ENCODE assay signal across 8 mouse cellular contexts in the genomic region with DNA sequence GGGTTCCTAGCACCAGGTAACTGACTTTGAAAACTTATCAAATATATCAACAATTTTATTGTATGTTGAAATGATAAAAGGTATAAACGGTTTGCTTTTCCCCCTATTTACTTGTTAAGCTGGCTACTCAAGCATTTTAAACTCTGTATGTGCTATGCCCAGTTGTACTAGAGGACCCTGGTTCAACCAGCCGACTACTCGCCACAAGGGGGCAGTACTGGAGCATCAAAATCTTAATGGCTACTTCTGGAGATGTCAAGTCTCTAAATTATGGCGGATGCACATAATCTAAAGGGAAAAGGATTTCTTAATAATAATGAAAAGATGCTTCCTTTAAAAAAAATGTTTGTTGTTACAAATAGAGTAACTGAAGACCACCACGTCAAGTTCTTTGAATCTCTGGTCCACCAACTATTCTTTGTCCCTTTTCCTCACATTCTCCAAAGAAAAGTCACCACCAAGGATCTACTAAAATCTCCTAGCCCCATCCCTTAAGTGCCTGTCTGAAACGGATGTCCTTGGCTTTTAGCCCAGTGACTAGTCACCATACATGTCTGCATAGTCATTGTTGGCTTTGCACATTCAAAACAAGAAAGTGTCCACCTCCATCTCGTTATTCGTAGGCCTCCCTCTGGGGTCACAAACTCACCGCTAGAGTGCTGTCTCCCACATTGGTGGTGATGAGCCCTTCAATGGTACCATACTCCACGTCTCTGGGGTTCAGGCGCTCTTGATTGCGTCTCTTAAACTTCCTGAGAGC. TPM values are rescaled to one million over a fixed set of nuclear protein-coding genes. Genes with fewer than 3 reads are reported as not detected.
DNase-seq lines count a peak whose midpoint lies in the region; TF ChIP-seq lines count a peak whose summit lies in the region.

No protein-coding gene starts in this region.

- DNase-seq in 3T3-L1 (ENCODE audit: low read depth, low spot score), result peak; percentile 93
- DNase-seq in adrenal gland, adult 18-20 months (ENCODE audit: low spot score in 2 of 2), result peak; percentile 76 to 82
- peak; percentile 80 for DNase-seq in gastrocnemius, postnatal 14 days
- DNase-seq in kidney, adult 18-20 months, result peak; percentile 85
- peak; percentile 60 to 82 for DNase-seq in left cerebral cortex, postnatal 36 days (ENCODE audit: low spot score in 2 of 2)
- peak; percentile 48 for DNase-seq in naive thymus-derived CD4-positive, alpha-beta T cell, adult 2 months (ENCODE audit: low read depth)
- peak; percentile 35 for DNase-seq in testis, postnatal 14 days (ENCODE audit: low spot score)

- TF ChIP-seq POLR2A in cortical plate, adult 2 months (IDR thresholded peaks at IDR 0.05; ENCODE audit: extremely low read depth, insufficient read depth, low read length), result no peak

- no peak overlapping the region for H3K27ac ChIP-seq in cortical plate, adult 2 months (ENCODE audit: insufficient read depth, low read length)

- TF ChIP-seq CTCF in cortical plate, adult 2 months (IDR thresholded peaks at IDR 0.05; ENCODE audit: extremely low read depth, insufficient read depth, low read length), result peak; percentile 78

- peaks cover 2% of the 10 kb centered on the region for H3K4me1 ChIP-seq in cortical plate, adult 2 months (ENCODE audit: control insufficient read depth, insufficient read depth, low read length)

- intact Hi-C loops in gastrocnemius, postnatal 14 days (cut with DNase I; ENCODE audit: low total_unique reads), result no loop called here
- intact Hi-C loops in left cerebral cortex, postnatal 36 days (cut with DNase I), result loop anchor here (1.0 to 2.0 kb wide), 2 partner anchors 90 to 191 kb away; partner anchors contain the start of genes Acvr1 and Upp2

- H3K4me3 ChIP-seq in cortical plate, adult 2 months (ENCODE audit: insufficient read depth, low read length), result no peak overlapping the region

RNA-seq across cellular contexts. Expression of gene Gm17409, which starts 7.2 kb away (rescaled TPM):
- not detected for total RNA-seq in adrenal gland, adult 18-20 months (2021)
- polyA plus RNA-seq in cortical plate, adult 2 months (2012; rRNA removed), result not detected in 2 replicates
- not detected for total RNA-seq in gastrocnemius, postnatal 14 days (2021)
- total RNA-seq in left cerebral cortex, postnatal 36 days (2021), result not detected

Comparison
In these comparisons a context has a peak if more than half of its experiments do, and no peak if none do; other contexts are left out.
1. DNase-seq: peak in every context shown above with its lines; median percentile 93 in 3T3-L1; 85 in kidney, adult 18-20 months; 80 in gastrocnemius, postnatal 14 days; 79 in adrenal gland, adult 18-20 months; 71 in left cerebral cortex, postnatal 36 days; 48 in naive thymus-derived CD4-positive, alpha-beta T cell, adult 2 months; 35 in testis, postnatal 14 days.